9 mouse cellular contexts compared by ENCODE assay signal in genomic region chr4:100095685-100096595, GRCm38 (mm10). TPM values are rescaled to one million over a fixed set of nuclear protein-coding genes. Genes with fewer than 3 reads are reported as not detected.
DNase-seq lines count a peak whose midpoint lies in the region; ATAC-seq lines count a peak whose summit lies in the region.
"Had no signal": no experiment of that assay in that cellular context is flagged by ENCODE, and none has a peak within 500 bp of the region (broad histone marks: within the 10 kb centered on the region; RNA-seq: fewer than 3 reads in every experiment).

Gene Ror1, plus strand, starts transcription at chr4:100095791.

- peak within 1 kb of the TSS; percentile 75 for H3K9ac ChIP-seq in hindbrain, embryonic 12.5 days
- peak within 1 kb of the TSS; percentile 71 for H3K9ac ChIP-seq in lung, embryonic 15.5 days

- WGBS in hindbrain, embryonic 12.5 days = under 1% methylated on average over 74 of the region's 76 CpGs
- WGBS in lung, embryonic 15.5 days = under 1% methylated on average over 68 of the region's 76 CpGs

- no peaks in the 10 kb centered on the region for H3K36me3 ChIP-seq in hindbrain, embryonic 12.5 days
- no peaks in the 10 kb centered on the region for H3K36me3 ChIP-seq in lung, embryonic 15.5 days

- H3K4me1 ChIP-seq in hindbrain, embryonic 12.5 days = peaks cover 12% of the 10 kb centered on the region; the same call in 1 of the 2 replicates
- peaks cover 29% of the 10 kb centered on the region for H3K4me1 ChIP-seq in lung, embryonic 15.5 days

- peaks cover 3% of the 10 kb centered on the region; the same call in 1 of the 2 replicates for H3K27me3 ChIP-seq in hindbrain, embryonic 12.5 days
- no peaks in the 10 kb centered on the region for H3K27me3 ChIP-seq in lung, embryonic 15.5 days

- H3K4me3 ChIP-seq in hindbrain, embryonic 12.5 days = peak within 1 kb of the TSS; percentile 67
- H3K4me3 ChIP-seq in lung, embryonic 15.5 days = peak within 1 kb of the TSS; percentile 66

- peak; percentile 82 for DNase-seq in R1 (ENCODE audit: low read depth, low spot score)
- peak; percentile 93 for DNase-seq in cerebellum, adult 9-11 months
- DNase-seq in frontal cortex, postnatal 14 days (ENCODE audit: low spot score in 2 of 2) = peak; percentile 70 to 87
- DNase-seq in layer of hippocampus, adult 9-11 months = peak; percentile 78
- DNase-seq in ovary, postnatal 10 days (ENCODE audit: low spot score) = peak; percentile 89
- peak; percentile 73 for DNase-seq in thymus, postnatal 14 days

- peak; percentile 92 for ATAC-seq in hindbrain, embryonic 12.5 days (ENCODE audit: low FRiP score)
- peak; percentile 91 for ATAC-seq in lung, embryonic 15.5 days (ENCODE audit: borderline replicate concordance, extremely low read depth, low FRiP score, low TSS enrichment)

- H3K27ac ChIP-seq in hindbrain, embryonic 12.5 days = peak within 1 kb of the TSS; percentile 76
- H3K27ac ChIP-seq in lung, embryonic 15.5 days = peak within 1 kb of the TSS; percentile 93
- H3K27ac ChIP-seq: macrophage had no signal

- no peaks in the 10 kb centered on the region for H3K9me3 ChIP-seq in hindbrain, embryonic 12.5 days (replicated peaks)
- no peaks in the 10 kb centered on the region for H3K9me3 ChIP-seq in lung, embryonic 15.5 days

- peak within 1 kb of the TSS; percentile 88 for H3K4me2 ChIP-seq in hindbrain, embryonic 12.5 days (replicated peaks)
- H3K4me2 ChIP-seq in lung, embryonic 15.5 days = peak within 1 kb of the TSS; percentile 61

RNA-seq across cellular contexts. Expression of gene Ror1, which starts in this region (rescaled TPM):
- 9.3 and 9.9 TPM in 2 replicates for polyA plus RNA-seq in hindbrain, embryonic 12.5 days (2016; fragmentation: Nextera tagmentation; extraction: Ambion mirVana)
- polyA plus RNA-seq in lung, embryonic 15.5 days (2015; fragmentation: Nextera tagmentation; extraction: Ambion mirVana) = 15.8 and 16.7 TPM in 2 replicates
- polyA plus RNA-seq: macrophage had no signal

Comparison
In these comparisons a context has a peak if more than half of its experiments do, and no peak if none do; other contexts are left out.
1. Peak in every context shown above with its lines: DNase-seq, ATAC-seq, H3K4me3 ChIP-seq and H3K27ac ChIP-seq.